ENCODE assay signal across 19 mouse cellular contexts in genomic region chr2:92870139-92870836, GRCm38 (mm10). TPM values are rescaled to one million over a fixed set of nuclear protein-coding genes. Genes with fewer than 3 reads are reported as not detected.
A peak's percentile ranks its signal among the peaks of the same experiment; 100 is the strongest.
DNase-seq lines count a peak whose midpoint lies in the region; ATAC-seq and TF ChIP-seq lines count a peak whose summit lies in the region.
"Had no signal": no experiment of that assay in that cellular context is flagged by ENCODE, and none has a peak within 500 bp of the region (broad histone marks: within the 10 kb centered on the region; RNA-seq: fewer than 3 reads in every experiment).

No protein-coding gene starts in this region.

- H3K9ac ChIP-seq in forebrain, embryonic 14.5 days (ENCODE audit: low read length) = no peak overlapping the region
- no peak overlapping the region for H3K9ac ChIP-seq in hindbrain, embryonic 16.5 days (ENCODE audit: low read depth, low read length)
- 0 out of 2 replicates have a peak overlapping the region, but pooled peaks have one; percentile 4 for H3K9ac ChIP-seq in midbrain, postnatal 0 days (replicated peaks; ENCODE audit: low read length, poor library complexity, severe bottlenecking)
- no peak overlapping the region for H3K9ac ChIP-seq in heart, embryonic 12.5 days
- H3K9ac ChIP-seq: liver, embryonic 14.5 days had no signal

- H3K9me3 ChIP-seq in forebrain, embryonic 14.5 days (replicated peaks; ENCODE audit: control insufficient read depth, low read length) = no peaks in the 10 kb centered on the region
- no peaks in the 10 kb centered on the region for H3K9me3 ChIP-seq in hindbrain, embryonic 16.5 days (ENCODE audit: control insufficient read depth, low read length)
- no peaks in the 10 kb centered on the region for H3K9me3 ChIP-seq in midbrain, postnatal 0 days (ENCODE audit: low read length)
- no peaks in the 10 kb centered on the region for H3K9me3 ChIP-seq in heart, embryonic 12.5 days (replicated peaks)
- H3K9me3 ChIP-seq: heart, embryonic 10.5 days had no signal

- H3K4me1 ChIP-seq in forebrain, embryonic 14.5 days (ENCODE audit: control insufficient read depth, insufficient read depth, low read length) = peaks cover 8% of the 10 kb centered on the region; the same call in 1 of the 2 replicates
- peaks cover 5% of the 10 kb centered on the region for H3K4me1 ChIP-seq in hindbrain, embryonic 16.5 days (ENCODE audit: control insufficient read depth, insufficient read depth, low read depth, low read length)
- peaks cover 3% of the 10 kb centered on the region; the same call in 1 of the 2 replicates for H3K4me1 ChIP-seq in midbrain, postnatal 0 days (ENCODE audit: insufficient read depth, low read length)
- H3K4me1 ChIP-seq in heart, embryonic 12.5 days (replicated peaks) = peaks cover 14% of the 10 kb centered on the region

- H3K27ac ChIP-seq in forebrain, embryonic 14.5 days (ENCODE audit: low read depth, low read length) = peak overlapping the region; percentile 63; the same call in 1 of the 2 replicates
- H3K27ac ChIP-seq in hindbrain, embryonic 16.5 days (ENCODE audit: low read depth, low read length) = peak overlapping the region; percentile 13; the same call in 1 of the 2 replicates
- peak overlapping the region; percentile 63 for H3K27ac ChIP-seq in midbrain, postnatal 0 days (ENCODE audit: low read depth, low read length)
- H3K27ac ChIP-seq in heart, embryonic 12.5 days (ENCODE audit: poor library complexity, severe bottlenecking) = no peak overlapping the region
- H3K27ac ChIP-seq: heart, embryonic 10.5 days; liver, embryonic 14.5 days had no signal

- no peak for ATAC-seq in forebrain, embryonic 14.5 days
- peak; percentile 37; the same call in 1 of the 2 replicates for ATAC-seq in hindbrain, embryonic 16.5 days
- no peak for ATAC-seq in midbrain, postnatal 0 days (ENCODE audit: low FRiP score)
- ATAC-seq in heart, embryonic 12.5 days (ENCODE audit: insufficient number of reproducible peaks, low FRiP score) = no peak

- no peaks in the 10 kb centered on the region for H3K27me3 ChIP-seq in forebrain, embryonic 14.5 days (replicated peaks; ENCODE audit: control insufficient read depth, insufficient read depth, low read length)
- H3K27me3 ChIP-seq in hindbrain, embryonic 16.5 days (replicated peaks; ENCODE audit: control insufficient read depth, insufficient read depth, low read length) = no peaks in the 10 kb centered on the region
- no peaks in the 10 kb centered on the region for H3K27me3 ChIP-seq in midbrain, postnatal 0 days (ENCODE audit: insufficient read depth, low read length)
- no peaks in the 10 kb centered on the region for H3K27me3 ChIP-seq in heart, embryonic 12.5 days (replicated peaks)

- no peaks in the 10 kb centered on the region for H3K36me3 ChIP-seq in forebrain, embryonic 14.5 days (ENCODE audit: control insufficient read depth, insufficient read depth, low read length)
- H3K36me3 ChIP-seq in hindbrain, embryonic 16.5 days (ENCODE audit: control insufficient read depth, insufficient read depth, low read length) = no peaks in the 10 kb centered on the region
- no peaks in the 10 kb centered on the region for H3K36me3 ChIP-seq in midbrain, postnatal 0 days (ENCODE audit: insufficient read depth, low read length)
- no peaks in the 10 kb centered on the region for H3K36me3 ChIP-seq in heart, embryonic 12.5 days
- H3K36me3 ChIP-seq: heart, embryonic 10.5 days had no signal

- H3K4me3 ChIP-seq in forebrain, embryonic 14.5 days (ENCODE audit: low read depth, low read length) = no peak overlapping the region
- no peak overlapping the region for H3K4me3 ChIP-seq in hindbrain, embryonic 16.5 days (ENCODE audit: low read length)
- no peak overlapping the region for H3K4me3 ChIP-seq in midbrain, postnatal 0 days (ENCODE audit: low read depth, low read length)
- H3K4me3 ChIP-seq in heart, embryonic 12.5 days = no peak overlapping the region
- H3K4me3 ChIP-seq: erythroblast, embryonic 14.5 days; heart, embryonic 10.5 days had no signal

- DNase-seq in embryo, embryonic 10.5 days (ENCODE audit: low spot score) = peak; percentile 57
- DNase-seq in embryo, embryonic 10 days (ENCODE audit: low spot score) = no peak
- peak; percentile 54 for DNase-seq in forebrain, embryonic 14.5 days (ENCODE audit: low spot score)
- peak; percentile 36 for DNase-seq in midbrain, postnatal 0 days (ENCODE audit: low spot score)
- DNase-seq in adrenal gland, adult 8-10 months = no peak
- no peak for DNase-seq in Muller cell, postnatal 12 days (ENCODE audit: inconsistent ontology term)
- DNase-seq: adrenal gland, postnatal 25 days; heart, postnatal 36 days; kidney, adult 11 months; kidney, postnatal 36 days; lung, postnatal 10 days; right cerebral cortex, postnatal 4 days had no signal

- H3K4me2 ChIP-seq in forebrain, embryonic 14.5 days (ENCODE audit: low read length) = no peak overlapping the region
- H3K4me2 ChIP-seq in hindbrain, embryonic 16.5 days (ENCODE audit: low read length) = no peak overlapping the region
- H3K4me2 ChIP-seq in midbrain, postnatal 0 days (ENCODE audit: low read depth, low read length, poor library complexity, severe bottlenecking) = no peak overlapping the region
- H3K4me2 ChIP-seq in heart, embryonic 12.5 days = no peak overlapping the region

- WGBS in forebrain, embryonic 14.5 days = 11% methylated on average over 10 of the region's 10 CpGs
- WGBS in hindbrain, embryonic 16.5 days = 16% methylated on average over 10 of the region's 10 CpGs
- 13% methylated on average over 10 of the region's 10 CpGs for whole genome bisulfite sequencing in midbrain, postnatal 0 days
- WGBS in heart, embryonic 12.5 days = 25% methylated on average over 10 of the region's 10 CpGs

- TF ChIP-seq CTCF in midbrain, postnatal 0 days (IDR thresholded peaks at IDR 0.05) = no peak

RNA-seq across cellular contexts. Expression of gene Syt13, which starts 44.6 kb away (rescaled TPM):
- polyA plus RNA-seq in forebrain, embryonic 14.5 days (2014; fragmentation: Nextera tagmentation; extraction: Ambion mirVana) = 35.4 and 36.8 TPM in 2 replicates
- polyA plus RNA-seq in hindbrain, embryonic 16.5 days (2015; fragmentation: Nextera tagmentation; extraction: Ambion mirVana) = 61.7 and 66.6 TPM in 2 replicates
- total RNA-seq in midbrain, postnatal 0 days (2014; rRNA removed) = 188 and 190 TPM in 2 replicates
- 106 and 107 TPM in 2 replicates for polyA plus RNA-seq in midbrain, postnatal 0 days (2015; fragmentation: Nextera tagmentation; extraction: Ambion mirVana)
- 1 to 10 TPM; 1.5 to 3.7 (median 2.8) TPM for total RNA-seq in adrenal gland, adult 8-10 months (2022)
- polyA plus RNA-seq in heart, embryonic 12.5 days (2016; fragmentation: Nextera tagmentation; extraction: Ambion mirVana) = 0.52 and 0.63 TPM in 2 replicates
- total RNA-seq: common myeloid progenitor, adult 5-6 weeks; megakaryocyte-erythroid progenitor cell, adult 5-6 weeks had no signal
- polyA plus RNA-seq: erythroblast, embryonic 14.5 days had no signal

Comparison
In these comparisons a context has a peak if more than half of its experiments do, and no peak if none do; other contexts are left out.
1. DNase-seq: peak in embryo, embryonic 10.5 days (single experiment), forebrain, embryonic 14.5 days (single experiment) and midbrain, postnatal 0 days (single experiment); none in embryo, embryonic 10 days (single experiment), adrenal gland, adult 8-10 months (single experiment) and Muller cell, postnatal 12 days (single experiment).
2. RNA of gene Syt13, which starts 44.6 kb away (polyA plus RNA-seq): 106 to 107 TPM in midbrain, postnatal 0 days, 61.7 to 66.6 TPM in hindbrain, embryonic 16.5 days and 35.4 to 36.8 TPM in forebrain, embryonic 14.5 days; 0.52 to 0.63 TPM in heart, embryonic 12.5 days; every median in the first group is over 10 times any median in the second.